ENCODE assay signal across 17 mouse cellular contexts in the genomic region with DNA sequence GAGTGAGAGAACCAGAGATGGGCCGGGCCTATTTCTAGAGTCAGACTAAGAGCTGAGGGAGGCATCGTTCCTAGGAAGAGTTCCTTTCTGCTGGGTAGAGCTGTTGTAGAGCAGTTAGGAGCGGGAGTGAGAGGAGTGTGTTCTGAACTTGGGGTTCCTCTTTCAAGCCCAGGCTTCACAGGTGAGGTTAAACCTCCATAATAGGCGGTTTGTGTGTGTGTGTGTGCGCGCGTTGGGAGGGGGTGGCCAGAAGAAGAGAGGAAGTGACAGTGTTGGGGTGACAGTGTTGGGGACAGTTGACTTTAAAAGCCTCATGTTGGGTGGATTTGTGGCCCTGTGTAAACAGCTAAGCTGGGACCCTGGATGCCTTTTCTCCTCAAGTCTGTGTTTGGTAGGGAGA. TPM values are rescaled to one million over a fixed set of nuclear protein-coding genes. Genes with fewer than 3 reads are reported as not detected.
DNase-seq lines count a peak whose midpoint lies in the region; ATAC-seq and TF ChIP-seq lines count a peak whose summit lies in the region.
"Had no signal": no experiment of that assay in that cellular context is flagged by ENCODE, and none has a peak within 500 bp of the region (broad histone marks: within the 10 kb centered on the region; RNA-seq: fewer than 3 reads in every experiment).

No protein-coding gene starts in this region.

- no peak overlapping the region for H3K4me3 ChIP-seq in kidney, postnatal 0 days (replicated peaks; ENCODE audit: low read depth, low read length)
- H3K4me3 ChIP-seq in kidney, adult 2 months (ENCODE audit: insufficient read depth, low read depth, low read length) = no peak overlapping the region
- no peak overlapping the region for H3K4me3 ChIP-seq in liver, embryonic 15.5 days (replicated peaks)
- H3K4me3 ChIP-seq: intestine, embryonic 15.5 days; neural tube, embryonic 15.5 days had no signal

- peak overlapping the region; percentile 25; the same call in 1 of the 2 replicates for H3K27ac ChIP-seq in kidney, postnatal 0 days
- H3K27ac ChIP-seq in kidney, adult 2 months (ENCODE audit: insufficient read depth, low read depth, low read length) = no peak overlapping the region
- peak overlapping the region; percentile 74; the same call in 1 of the 2 replicates for H3K27ac ChIP-seq in liver, embryonic 15.5 days (replicated peaks)
- H3K27ac ChIP-seq: neural tube, embryonic 15.5 days had no signal

- no peaks in the 10 kb centered on the region for H3K9me3 ChIP-seq in kidney, postnatal 0 days (replicated peaks; ENCODE audit: low read length)
- no peaks in the 10 kb centered on the region for H3K9me3 ChIP-seq in liver, embryonic 15.5 days (replicated peaks)
- H3K9me3 ChIP-seq: intestine, embryonic 15.5 days; neural tube, embryonic 15.5 days had no signal

- no peak overlapping the region for H3K4me2 ChIP-seq in kidney, postnatal 0 days (ENCODE audit: low read length)
- no peak overlapping the region for H3K4me2 ChIP-seq in liver, embryonic 15.5 days
- H3K4me2 ChIP-seq: intestine, embryonic 15.5 days; neural tube, embryonic 15.5 days had no signal

- no peak for TF ChIP-seq CTCF in kidney, postnatal 0 days (IDR thresholded peaks at IDR 0.05; ENCODE audit: low read depth)
- no peak for TF ChIP-seq CTCF in kidney, adult 2 months (conservative IDR thresholded peaks at IDR 0.05; ENCODE audit: insufficient read depth, insufficient read length, low read depth, low read length)

- 91% methylated on average over 7 of the region's 7 CpGs for WGBS in kidney, postnatal 0 days
- WGBS in kidney, adult 2 months = 94% methylated on average over 7 of the region's 7 CpGs
- 84% methylated on average over 7 of the region's 7 CpGs for WGBS in liver, embryonic 15.5 days (ENCODE audit: insufficient replicate concordance)

- TF ChIP-seq POLR2A in kidney, adult 2 months (IDR thresholded peaks at IDR 0.05; ENCODE audit: low read depth, low read length) = no peak

- no peak overlapping the region for H3K9ac ChIP-seq in kidney, postnatal 0 days (ENCODE audit: low read depth, low read length)
- H3K9ac ChIP-seq in liver, embryonic 15.5 days = no peak overlapping the region
- H3K9ac ChIP-seq: intestine, embryonic 15.5 days; liver, embryonic 14.5 days; neural tube, embryonic 15.5 days had no signal

- DNase-seq in kidney, postnatal 0 days (ENCODE audit: low spot score) = no peak
- DNase-seq in kidney, adult 2 months = no peak
- peak; percentile 73 for DNase-seq in A20 (ENCODE audit: low read depth, low spot score)
- peak; percentile 31 for DNase-seq in CD4-positive helper T cell, adult 2 months (ENCODE audit: low read depth, low spot score)
- no peak for DNase-seq in spleen, adult 18-20 months
- DNase-seq in right cerebral cortex, postnatal 14 days = no peak
- DNase-seq: cerebellum, adult 8-10 months; gastrocnemius, postnatal 10 days; heart, adult 18-20 months; kidney, postnatal 14 days; layer of hippocampus, adult 9-11 months; right cerebral cortex, postnatal 4 days had no signal

- peaks cover 11% of the 10 kb centered on the region for H3K4me1 ChIP-seq in kidney, postnatal 0 days (replicated peaks; ENCODE audit: insufficient read depth, low read length)
- H3K4me1 ChIP-seq in kidney, adult 2 months (ENCODE audit: control insufficient read depth, insufficient read depth, low read length) = no peaks in the 10 kb centered on the region
- H3K4me1 ChIP-seq in liver, embryonic 15.5 days (replicated peaks) = peaks cover 73% of the 10 kb centered on the region

- H3K27me3 ChIP-seq in kidney, postnatal 0 days (ENCODE audit: insufficient read depth, low read length) = no peaks in the 10 kb centered on the region
- no peaks in the 10 kb centered on the region for H3K27me3 ChIP-seq in kidney, adult 2 months (replicated peaks; ENCODE audit: control insufficient read depth, insufficient read depth, low read length)
- no peaks in the 10 kb centered on the region for H3K27me3 ChIP-seq in liver, embryonic 15.5 days
- H3K27me3 ChIP-seq: intestine, embryonic 15.5 days; neural tube, embryonic 15.5 days; Patski had no signal

- no peak for ATAC-seq in kidney, postnatal 0 days (replicated peaks; ENCODE audit: low FRiP score, low read depth)
- ATAC-seq in liver, embryonic 15.5 days (ENCODE audit: insufficient read depth) = no peak
- ATAC-seq: intestine, embryonic 15.5 days; Patski had no signal

- H3K36me3 ChIP-seq in kidney, postnatal 0 days (ENCODE audit: insufficient read depth, low read length) = peaks cover 22% of the 10 kb centered on the region; the same call in 1 of the 2 replicates
- no peaks in the 10 kb centered on the region for H3K36me3 ChIP-seq in kidney, adult 2 months (ENCODE audit: control insufficient read depth, insufficient read depth, low read length)
- peaks cover 85% of the 10 kb centered on the region for H3K36me3 ChIP-seq in liver, embryonic 15.5 days (replicated peaks)

RNA-seq across cellular contexts. Expression of a gene that starts 22.1 kb away (rescaled TPM):
- 62.6 and 68.3 TPM in 2 replicates for polyA plus RNA-seq in kidney, postnatal 0 days (2015; fragmentation: Nextera tagmentation; extraction: Ambion mirVana)
- polyA plus RNA-seq in kidney, adult 2 months (2012; rRNA removed) = 44.6 and 48.6 TPM in 2 replicates
- polyA plus RNA-seq in liver, embryonic 15.5 days (2015; fragmentation: Nextera tagmentation; extraction: Ambion mirVana) = 45.7 and 50.5 TPM in 2 replicates

Comparison
In these comparisons a context has a peak if more than half of its experiments do, and no peak if none do; other contexts are left out.
1. DNase-seq: peak in A20 (single experiment) and CD4-positive helper T cell, adult 2 months (single experiment); none in kidney, postnatal 0 days (single experiment), kidney, adult 2 months (single experiment), spleen, adult 18-20 months (0 of 2) and right cerebral cortex, postnatal 14 days (single experiment).